Mouse (Mus musculus): Measurements from ENCODE around the gene Hoxa2.

- no peak for TF ChIP-seq CTCF (IDR thresholded peaks at IDR 0.05; ENCODE audit: low read depth, low read length)
- no peak for TF ChIP-seq GATA2 (IDR thresholded peaks at IDR 0.05; ENCODE audit: borderline replicate concordance, low read depth, low read length)
- no peak for TF ChIP-seq GATA1 (IDR thresholded peaks at IDR 0.05; ENCODE audit: borderline replicate concordance, low read length)
- TF ChIP-seq TAL1 (conservative IDR thresholded peaks at IDR 0.05; ENCODE audit: low read depth, low read length): no peak
Observed at GRCm38 (mm10) chr6:52209685-52210046, 45.0 kb upstream of the Hoxa2 start.

Data from G1E (cell line).